Mouse (Mus musculus) embryo, embryonic 11 days (tissue): ENCODE measurements around the gene Gak.

Experiments used
- DNase-seq: peaks from one replicate; pipeline ENCODE4 v3.0.0-alpha.2; 2015

Gene Gak

GRCm38 (mm10) chr5:108581361-108581891, 48.1 kb downstream of the Gak start:
- DNase-seq: no peak

DNA sequence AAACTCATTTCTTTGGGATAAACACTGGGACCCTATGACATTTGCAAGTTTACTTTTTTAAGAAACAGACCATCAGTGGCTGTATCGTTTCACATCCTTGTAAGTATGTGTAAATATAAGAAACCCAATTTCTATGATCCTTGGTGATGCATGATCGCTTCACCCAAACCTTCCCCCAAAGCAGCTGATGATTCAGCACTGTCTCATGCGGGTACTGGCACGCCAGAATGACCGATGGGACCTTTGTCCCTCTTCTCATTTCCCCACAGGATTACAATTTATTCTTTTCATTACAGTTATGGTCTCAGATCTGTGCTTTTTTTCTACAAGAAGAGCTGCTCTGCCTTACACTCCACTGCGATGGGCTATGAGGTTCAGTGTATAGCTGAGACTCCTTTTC, 56.5 kb downstream of the Gak start:
- DNase-seq: no peak

GRCm38 (mm10) chr5:108570991-108571390, 58.6 kb downstream of the Gak start:
- no peak for DNase-seq

DNA sequence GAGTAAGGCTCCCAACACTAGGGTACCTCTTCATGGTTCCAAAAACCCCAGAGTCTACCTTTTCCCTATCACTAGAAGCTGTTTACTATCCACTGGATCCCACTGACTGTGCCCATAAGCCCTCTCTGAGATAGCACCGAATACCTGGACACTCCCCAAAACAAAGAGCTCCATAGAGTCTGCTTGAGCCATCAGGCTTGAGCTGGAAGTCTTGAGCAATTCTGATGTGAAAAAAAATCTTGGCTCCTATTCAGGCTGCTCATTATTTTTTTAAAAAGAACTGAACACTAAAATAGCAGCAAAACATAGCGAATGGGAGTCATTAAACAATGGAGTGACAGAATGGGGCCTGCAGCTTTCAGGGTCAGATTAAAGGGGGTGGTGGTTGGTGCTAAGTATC, 62.5 kb downstream of the Gak start:
- DNase-seq: no peak

GRCm38 (mm10) chr5:108566523-108566922, 63.0 kb downstream of the Gak start:
- DNase-seq: no peak

DNA sequence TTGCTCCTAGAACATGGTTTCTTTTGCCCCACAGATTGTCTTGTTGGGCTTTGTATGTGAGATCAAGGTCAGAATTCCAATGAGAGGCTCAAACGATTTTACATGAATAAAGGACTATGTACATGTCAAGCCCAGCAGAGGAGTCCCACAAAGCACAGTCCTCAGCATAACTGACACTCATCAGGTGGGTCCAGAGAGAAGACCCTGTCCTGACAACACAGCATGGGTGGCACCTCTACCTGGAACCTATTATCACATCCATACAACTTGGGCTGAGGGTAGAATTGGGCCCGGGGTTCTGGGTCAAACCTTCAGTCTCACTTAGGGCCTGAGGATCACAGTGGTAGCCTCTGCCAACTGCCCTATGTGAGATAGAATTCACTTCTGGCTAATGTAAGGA, 64.2 kb downstream of the Gak start:
- DNase-seq: no peak

DNA sequence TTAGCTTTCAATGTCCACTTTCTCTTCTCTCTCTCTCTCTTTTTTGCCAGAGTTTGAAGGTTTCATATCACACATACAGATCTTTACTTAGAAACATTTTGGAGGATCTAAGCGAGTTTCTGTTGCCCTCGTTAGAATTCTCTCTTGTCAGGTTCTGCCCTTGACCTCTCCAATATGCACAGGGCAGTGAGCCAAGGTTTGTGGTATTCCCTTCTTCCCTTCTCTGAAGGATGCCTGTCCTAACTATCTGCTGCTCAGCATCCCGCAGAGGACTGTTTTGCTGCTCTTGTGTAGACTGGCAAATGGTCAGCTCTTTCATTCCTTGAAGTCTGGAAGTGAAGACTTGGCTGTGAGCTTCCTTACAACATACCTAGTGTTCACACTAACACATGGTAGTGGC, 65.2 kb downstream of the Gak start:
- DNase-seq: no peak

GRCm38 (mm10) chr5:108562483-108562882, 67.1 kb downstream of the Gak start:
- DNase-seq: no peak

GRCm38 (mm10) chr5:108556986-108557385, 72.6 kb downstream of the Gak start:
- no peak for DNase-seq

DNA sequence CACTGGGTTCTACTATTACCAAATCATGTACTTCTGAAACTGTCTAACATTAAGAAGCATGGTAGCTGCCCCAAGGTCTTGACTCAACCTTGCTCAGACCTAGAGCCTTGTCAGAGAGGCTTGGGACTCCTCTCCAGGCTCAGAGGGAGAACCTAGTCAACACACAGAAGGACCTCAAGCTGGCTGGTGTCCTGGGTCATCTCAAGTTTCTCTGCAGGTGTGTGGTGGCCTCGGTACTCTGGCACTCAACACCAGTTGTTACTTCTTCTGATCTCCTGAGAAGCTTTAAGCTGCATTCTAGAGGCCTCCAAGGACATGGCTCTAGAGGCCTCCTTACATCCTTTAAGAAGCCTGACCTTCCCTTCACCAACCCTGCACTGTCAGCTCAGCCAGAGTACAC, 75.5 kb downstream of the Gak start:
- DNase-seq: no peak

DNA sequence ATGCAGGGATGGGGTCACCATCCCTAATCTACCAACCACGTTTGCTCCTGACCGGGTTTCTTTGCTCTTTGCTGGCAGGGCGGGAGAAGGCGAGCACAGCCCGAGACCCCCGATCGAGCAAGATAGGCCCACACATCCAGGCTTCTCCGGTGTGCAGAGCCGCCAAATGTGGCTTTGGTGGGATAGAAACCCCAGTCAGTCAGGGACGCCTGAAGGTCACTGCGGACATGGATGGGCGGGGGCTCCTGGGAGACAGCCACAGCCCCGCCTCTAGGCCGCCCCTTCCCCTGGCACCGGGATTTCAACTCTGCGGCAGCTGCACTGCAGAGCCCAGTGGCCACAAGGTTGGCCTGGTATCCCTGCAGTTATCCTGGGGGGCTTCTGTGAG, 79.4 kb downstream of the Gak start:
- peak; percentile 12 for DNase-seq

DNA sequence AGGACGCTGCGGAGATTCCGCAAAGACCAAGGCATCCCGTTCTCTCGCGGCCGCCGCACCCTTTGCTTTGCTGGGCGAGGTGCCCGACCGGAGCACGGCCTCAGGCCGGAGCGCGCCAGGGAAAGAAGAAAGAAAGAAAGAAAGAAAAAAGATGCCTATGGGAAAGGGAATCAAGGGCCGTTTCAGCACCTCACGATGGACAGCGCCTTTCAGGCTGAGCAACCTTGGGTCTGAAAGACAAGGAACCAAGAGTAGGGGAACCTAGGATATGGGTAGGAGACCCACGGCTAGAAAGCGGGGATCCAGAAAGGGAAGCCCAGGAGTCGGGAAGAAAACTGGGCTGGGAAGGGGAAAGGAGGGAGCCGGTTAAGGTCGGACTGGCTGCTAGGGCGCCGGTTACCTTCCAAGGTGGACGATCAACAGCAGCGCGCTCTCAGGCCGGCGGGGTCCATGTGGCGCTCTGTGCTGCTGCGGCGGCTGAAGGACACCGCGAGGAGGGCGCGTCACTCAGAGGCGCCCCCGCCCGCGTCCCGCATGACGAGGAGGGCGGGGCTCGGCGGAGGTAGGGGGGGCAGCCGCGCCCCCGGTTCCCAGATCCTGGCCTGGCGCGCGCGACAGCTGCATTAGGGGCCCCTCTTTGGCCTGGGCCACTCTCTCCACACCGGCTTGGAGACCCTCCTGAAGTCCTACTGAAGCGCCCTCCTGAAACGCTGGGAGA, 79.9 kb downstream of the Gak start, which contains the start of gene Cplx1:
Cplx1 (minus strand) TSS at position 536 of the 718 bp plus-strand sequence.
- DNase-seq: peak; percentile 77

- no peak for DNase-seq
Measured at GRCm38 (mm10) chr5:108549137-108549488, 80.4 kb downstream of the Gak start.

- DNase-seq: no peak
Measured at GRCm38 (mm10) chr5:108547636-108548035, 81.9 kb downstream of the Gak start.

GRCm38 (mm10) chr5:108543516-108544291, 85.9 kb downstream of the Gak start:
- no peak for DNase-seq

GRCm38 (mm10) chr5:108534188-108534587, 95.4 kb downstream of the Gak start:
- no peak for DNase-seq

DNA sequence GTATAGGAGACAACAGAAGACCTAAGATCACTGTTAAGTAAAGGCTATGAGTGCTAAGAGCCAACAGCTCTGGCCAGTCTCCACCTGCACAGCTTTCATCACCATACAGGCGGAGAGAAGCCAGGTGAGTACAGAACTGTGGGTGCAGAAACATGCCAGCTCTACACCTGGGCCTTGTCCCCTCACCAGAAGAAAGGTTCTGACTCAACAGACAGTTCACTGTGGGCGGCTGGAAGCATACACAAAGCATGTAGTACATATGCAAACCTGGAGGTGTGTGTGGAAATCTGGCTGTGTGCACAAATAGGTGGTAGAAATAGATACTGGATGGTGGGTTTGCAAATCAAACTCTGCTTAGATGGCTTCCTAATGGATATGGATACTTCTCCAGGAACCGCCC, 107.0 kb downstream of the Gak start:
- DNase-seq: no peak

GRCm38 (mm10) chr5:108521896-108522295, 107.7 kb downstream of the Gak start:
- no peak for DNase-seq

DNA sequence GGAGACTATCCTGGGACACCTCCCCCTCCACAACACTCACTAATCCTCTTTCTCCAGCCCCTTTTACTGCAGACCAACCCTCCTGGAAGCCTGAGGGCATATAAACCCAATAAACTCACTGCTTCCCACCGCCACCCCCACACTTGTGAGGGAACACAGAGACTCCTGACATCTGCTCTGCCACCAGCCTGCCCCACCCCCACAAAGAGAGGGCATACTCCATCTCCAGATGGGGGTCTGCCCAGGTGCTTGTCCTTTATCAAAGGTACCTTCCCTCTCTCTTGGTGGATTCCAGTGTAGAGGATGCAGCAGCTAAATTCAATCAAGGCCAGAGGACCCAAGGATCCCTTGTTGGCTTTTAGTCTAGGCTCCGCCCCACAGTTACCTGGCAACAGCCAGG, 108.5 kb downstream of the Gak start:
- DNase-seq: no peak

GRCm38 (mm10) chr5:108520153-108520552, 109.4 kb downstream of the Gak start:
- no peak for DNase-seq
